Mouse (Mus musculus) liver, postnatal 0 days (tissue): ENCODE results near the gene Sf3b5.

Experiments used
- CTCF ChIP-seq: sonication (generic); IDR thresholded peaks from 2 replicates; pipeline ENCODE4 v1.5.1; 2016; ENCODE audit warnings: antibody characterized with exemption, low read depth
- EP300 ChIP-seq: IDR thresholded peaks from 2 replicates; pipeline ENCODE4 v1.6.1; 2016; ENCODE audit warnings: antibody characterized with exemption, low read depth, mild to moderate bottlenecking

DNA sequence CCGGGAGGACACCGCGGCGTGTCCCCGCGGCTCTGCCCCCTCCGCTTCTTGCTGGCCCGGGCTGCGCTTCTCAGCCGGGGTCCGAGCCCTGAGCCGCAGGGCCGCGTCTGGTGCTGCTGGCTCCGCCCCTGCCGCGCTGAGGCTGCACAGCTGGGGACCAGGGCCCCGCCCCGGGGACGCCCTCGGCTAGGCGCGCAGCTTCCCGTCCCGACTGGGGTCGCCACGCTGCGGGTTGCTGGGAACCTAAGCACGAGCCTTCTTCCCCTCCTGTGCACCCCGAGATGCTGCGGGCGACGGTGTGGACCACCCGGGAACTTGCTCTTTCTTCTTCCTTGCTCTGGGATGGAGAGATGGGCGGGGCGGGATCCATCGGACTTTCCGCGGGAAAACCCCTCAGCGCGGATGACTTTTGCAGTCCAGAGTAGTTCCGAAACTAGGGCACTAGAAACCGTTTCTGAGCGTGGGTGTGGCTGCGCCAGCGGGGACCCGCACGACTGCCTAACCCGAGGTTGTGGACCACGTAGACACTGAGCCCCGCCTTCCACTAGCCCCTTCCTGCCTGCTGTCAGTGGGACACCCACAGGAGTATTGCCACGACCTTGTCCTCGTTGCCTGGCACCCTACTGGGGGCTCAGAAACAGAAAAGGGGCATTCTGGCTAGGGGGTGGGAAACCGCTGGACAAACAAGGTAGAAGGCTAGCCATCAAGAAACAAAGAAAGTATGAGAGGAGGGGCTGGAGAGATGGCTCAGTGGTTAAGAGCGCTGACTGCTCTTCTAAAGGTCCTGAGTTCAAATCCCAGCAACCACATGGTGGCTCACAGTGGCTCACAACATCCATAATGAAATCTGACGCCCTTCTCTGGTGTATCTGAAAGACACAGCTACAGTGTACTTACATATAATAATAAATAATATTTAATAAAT is 40.7 kb upstream of the Sf3b5 start, which contains the start of gene Stx11:
- TF ChIP-seq CTCF: no peak
- TF ChIP-seq EP300: no peak
